Mouse (Mus musculus) liver, embryonic 14.5 days (tissue): Measurements from ENCODE around the gene Fcgr4. TPM values are rescaled to one million over a fixed set of nuclear protein-coding genes. Genes with fewer than 3 reads are reported as not detected.

Experiments
- ATAC-seq: fragments of 200-750 bp; cut with Nextera tagmentation; 2 replicates; pipeline ENCODE4 v1.8.0; 2017; ENCODE audit warnings: moderate number of reproducible peaks, mild to moderate bottlenecking, moderate library complexity; ENCODE audit not compliant: insufficient read depth
- DNase-seq, 3 experiments: peaks; one replicate each; pipeline ENCODE4 v3.0.0-alpha.2; 2012 to 2013; ENCODE audit warnings: low read depth in 3 of 3, low spot score in 3 of 3
- H3K27ac ChIP-seq: fragments of 300-500 bp; sonication (generic); 2 replicates; pipeline ENCODE4 v1.5.1; 2014; ENCODE audit warnings: moderate library complexity, mild to moderate bottlenecking, control low read depth, inconsistent platforms
- H3K27me3 ChIP-seq: fragments of 300-500 bp; sonication (generic); 2 replicates; pipeline ENCODE4 v1.6.1; 2014; ENCODE audit warnings: mild to moderate bottlenecking, low read length, moderate library complexity; ENCODE audit not compliant: control insufficient read depth, insufficient read depth
- H3K36me3 ChIP-seq: fragments of 300-500 bp; sonication (generic); replicated peaks from 2 replicates; pipeline ENCODE4 v1.6.1; 2014; ENCODE audit warnings: low read depth; ENCODE audit not compliant: control insufficient read depth, insufficient read depth
- H3K4me1 ChIP-seq, 2 experiments: fragments of 200-500 bp in 1 of 2; fragments of 300-500 bp in 1 of 2; sonication (generic) in 1 of 2; replicated peaks; 2 replicates each; pipeline ENCODE4 v1.6.1; 2012 to 2014; ENCODE audit warnings: antibody characterized with exemption in 1 of 2, inconsistent platforms in 1 of 2, low read length in 1 of 2; ENCODE audit not compliant: control insufficient read depth in 2 of 2, insufficient read depth in 2 of 2
- H3K4me2 ChIP-seq: fragments of 300-500 bp; sonication (generic); 2 replicates; pipeline ENCODE4 v1.6.1; 2014; ENCODE audit warnings: low read depth, mild to moderate bottlenecking, control low read depth, moderate library complexity
- H3K4me3 ChIP-seq, 2 experiments: fragments of 200-500 bp in 1 of 2; fragments of 300-500 bp in 1 of 2; sonication (generic) in 1 of 2; 2 replicates each; pipeline ENCODE4 v1.5.1; 2012 to 2014; ENCODE audit warnings: low read depth in 2 of 2, low read length in 2 of 2, mild to moderate bottlenecking in 2 of 2, control low read depth in 1 of 2, inconsistent platforms in 1 of 2, moderate library complexity in 1 of 2; ENCODE audit not compliant: insufficient read depth in 1 of 2
- H3K9ac ChIP-seq: fragments of 300-500 bp; sonication (generic); replicated peaks from 2 replicates; pipeline ENCODE4 v1.6.1; 2014; ENCODE audit warnings: mild to moderate bottlenecking, control low read depth, moderate library complexity
- H3K9me3 ChIP-seq: fragments of 300-500 bp; sonication (generic); 2 replicates; pipeline ENCODE4 v1.6.1; 2016; ENCODE audit warnings: low read length, mixed read lengths; ENCODE audit not compliant: control insufficient read depth
- CTCF ChIP-seq: IDR thresholded peaks from 2 replicates; pipeline ENCODE4 v1.5.1; 2016; ENCODE audit warnings: antibody characterized with exemption, low read depth, control low read depth
- EP300 ChIP-seq: IDR thresholded peaks from 2 replicates; pipeline ENCODE4 v1.6.1; 2016; ENCODE audit warnings: antibody characterized with exemption, low read depth
- WGBS: fragments of 180-500 bp; shearing (Covaris S2); extraction: QIAGEN DNeasy Blood & Tissue Kit; methylation state at CpG from one replicate; pipeline ENCODE4 v1.1.7; 2014; ENCODE audit not compliant: insufficient replicate concordance; 5-methylcytosine and 5-hydroxymethylcytosine counted together
- polyA plus RNA-seq, 2 experiments: library from polyadenylated mRNA; depleted of rRNA in 1 of 2; stranded (reverse) in 1 of 2; unstranded in 1 of 2; fragments of >200 nt; fragmentation: Nextera tagmentation in 1 of 2; extraction: Ambion mirVana in 1 of 2; gene quantifications; 2 replicates each; pipeline versions ENCODE4 v1.2.1 to v1.2.3; 2012 to 2014

Gene Fcgr4
- polyA plus RNA-seq, 2 experiments = 1.7 to 2.6 TPM

DNA sequence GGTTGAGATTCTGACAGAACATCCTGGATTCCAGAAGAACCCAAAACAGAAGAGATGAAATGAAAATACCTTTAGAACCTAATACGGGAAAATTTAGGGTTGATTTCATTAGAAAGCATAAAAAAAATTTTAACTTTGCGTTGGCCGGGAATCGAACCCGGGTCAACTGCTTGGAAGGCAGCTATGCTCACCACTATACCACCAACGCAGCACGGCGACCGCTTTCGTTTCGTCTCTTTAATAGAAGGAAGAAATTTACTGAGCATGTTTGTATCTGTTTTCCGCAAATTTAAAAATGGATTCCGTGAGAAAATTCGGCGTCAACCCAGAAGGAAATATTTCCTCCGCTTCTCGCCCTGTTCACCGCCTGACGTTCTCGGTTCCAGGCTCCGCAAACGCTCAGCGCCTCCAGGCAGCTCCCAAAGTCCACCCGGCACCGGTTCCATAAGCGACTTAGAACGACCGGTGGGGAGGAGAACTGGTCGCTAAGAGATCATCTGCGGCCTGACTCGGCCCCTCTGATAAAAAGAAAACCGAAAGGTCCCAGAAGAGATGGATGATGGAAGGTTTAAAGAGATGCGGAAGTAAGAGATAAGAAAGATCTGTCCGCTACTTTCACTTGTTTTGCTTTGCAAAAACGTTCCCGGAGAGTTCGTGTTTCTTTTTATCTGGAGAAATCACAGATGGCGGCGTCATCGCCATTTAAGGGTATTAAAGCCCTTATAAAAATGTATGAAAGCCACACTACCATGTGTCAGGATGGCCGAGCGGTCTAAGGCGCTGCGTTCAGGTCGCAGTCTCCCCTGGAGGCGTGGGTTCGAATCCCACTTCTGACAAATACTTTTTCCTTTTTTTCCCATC is 19.4 kb downstream of the Fcgr4 start:
- ATAC-seq (peak; percentile 72), DNase-seq (peak; percentile 57 to 70 (median 66))
- TF ChIP-seq EP300 (peak; percentile 23; the same call in 1 of the 2 replicates), CTCF (no peak)
- Histone ChIP-seq H3K4me1 (peaks cover 13 to 22% of the 10 kb centered on the region in 2 experiments; a peak in 3 of 4 replicates), H3K27me3 (no peaks in the 10 kb centered on the region), H3K9ac (peak overlapping the region; percentile 70), H3K4me2 (peak overlapping the region; percentile 85), H3K9me3 (no peaks in the 10 kb centered on the region), H3K4me3 (peak overlapping the region; percentile 78 to 79), H3K27ac (peak overlapping the region; percentile 69), H3K36me3 (no peaks in the 10 kb centered on the region)
- under 1% methylated on average over 47 of the region's 47 CpGs for WGBS

DNA sequence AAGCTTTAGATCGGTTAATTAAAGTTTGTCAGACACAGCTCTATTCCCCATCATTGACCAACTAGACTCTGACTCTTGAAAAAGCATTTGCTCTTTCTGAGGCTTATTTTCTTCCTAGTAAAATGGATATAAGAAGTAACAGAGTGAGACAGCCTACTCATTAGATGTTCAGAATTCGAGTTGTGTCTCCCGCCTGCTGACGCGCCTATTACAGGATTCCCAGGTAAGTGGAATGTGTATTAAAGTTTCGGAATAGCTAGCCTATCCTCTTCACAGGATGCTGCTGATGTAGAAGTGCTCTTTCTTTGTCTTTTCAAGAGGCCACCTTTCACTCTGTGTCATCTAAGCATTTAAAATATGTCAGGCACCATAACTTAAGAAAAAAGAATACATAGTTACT is 20.4 kb downstream of the Fcgr4 start:
- ATAC-seq = no peak

DNA sequence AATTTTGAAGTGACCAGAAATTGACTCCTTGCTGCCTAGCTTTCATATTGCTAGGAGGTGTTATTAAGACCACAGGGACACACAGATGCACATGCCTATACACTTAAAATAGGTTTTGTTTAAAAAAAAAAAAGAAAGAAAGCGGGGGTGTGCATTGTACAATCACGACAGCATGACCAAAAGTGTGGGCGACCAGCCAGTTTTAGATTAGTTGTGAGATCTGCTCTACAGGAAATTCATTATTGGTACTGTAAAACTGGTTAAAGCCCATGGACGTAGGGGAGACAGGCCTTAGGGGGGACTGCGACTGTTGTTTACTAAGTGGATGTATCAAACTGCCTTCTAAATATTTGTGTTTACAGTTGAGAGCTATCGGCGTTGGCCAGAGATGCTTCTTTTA is 21.2 kb downstream of the Fcgr4 start:
- Histone ChIP-seq H3K4me1 (peaks cover 5 to 12% of the 10 kb centered on the region in 2 experiments; a peak in 3 of 4 replicates), H3K27ac (no peak overlapping the region), H3K9ac (no peak overlapping the region), H3K9me3 (no peaks in the 10 kb centered on the region), H3K4me2 (no peak overlapping the region), H3K27me3 (no peaks in the 10 kb centered on the region), H3K36me3 (no peaks in the 10 kb centered on the region), H3K4me3 (no peak overlapping the region)
- no peak for TF ChIP-seq CTCF
- no peak for TF ChIP-seq EP300
- ATAC-seq = no peak
- DNase-seq = no peak
- WGBS = 73% methylated on average over 7 of the region's 7 CpGs

More for the DNA sequence above, 20.4 kb downstream of the Fcgr4 start:
- TF ChIP-seq CTCF (no peak), EP300 (no peak)
- Histone ChIP-seq H3K4me3 (no peak overlapping the region), H3K4me2 (peak overlapping the region; percentile 85), H3K27me3 (no peaks in the 10 kb centered on the region), H3K9me3 (no peaks in the 10 kb centered on the region), H3K9ac (no peak overlapping the region), H3K27ac (no peak overlapping the region), H3K36me3 (no peaks in the 10 kb centered on the region), H3K4me1 (peaks cover 10 to 18% of the 10 kb centered on the region in 2 experiments; a peak in 3 of 4 replicates)
- 67% methylated on average over 6 of the region's 6 CpGs for WGBS
- DNase-seq = no peak

DNA sequence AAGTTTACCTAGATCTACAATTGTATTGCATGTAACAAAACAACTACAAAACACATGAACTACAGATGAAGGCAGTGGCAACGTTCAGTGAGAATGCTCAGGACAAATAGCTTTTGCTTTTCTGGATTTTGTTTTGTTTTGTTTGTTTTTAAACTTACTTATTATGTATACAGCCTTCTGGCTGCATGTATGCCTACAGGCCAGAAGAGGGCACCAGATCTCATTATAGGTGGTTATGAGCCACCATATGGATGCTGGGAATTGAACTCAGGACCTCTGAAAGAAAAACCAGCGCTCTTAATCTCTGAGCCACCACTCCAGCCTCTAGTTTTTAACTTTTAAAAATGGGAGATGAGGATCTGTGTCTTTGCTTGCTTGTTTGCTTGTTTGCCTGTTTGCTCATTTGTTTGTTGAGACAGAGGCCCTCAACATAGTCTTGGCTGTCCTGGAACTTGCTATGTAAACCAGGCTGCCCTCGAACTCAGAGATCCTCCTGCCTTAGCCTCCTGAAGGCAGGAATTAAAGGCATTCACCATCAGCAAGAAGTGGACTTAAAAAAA is 25.0 kb downstream of the Fcgr4 start:
- Histone ChIP-seq H3K9me3 (no peaks in the 10 kb centered on the region), H3K27ac (peak overlapping the region; percentile 66), H3K4me1 (0 out of 4 replicates have a peak, but pooled peaks cover 2 to 4% of the 10 kb centered on the region in 2 experiments), H3K4me2 (peak overlapping the region; percentile 73), H3K36me3 (no peaks in the 10 kb centered on the region), H3K4me3 (peak overlapping the region in 1 of 2 experiments; percentile 60; a peak in 2 of 4 replicates), H3K27me3 (no peaks in the 10 kb centered on the region), H3K9ac (peak overlapping the region; percentile 40; the same call in 1 of the 2 replicates)
- WGBS = 68% methylated on average over 3 of the region's 3 CpGs
- TF ChIP-seq EP300 (no peak), CTCF (peak; percentile 45)
- no peak for DNase-seq
- no peak for ATAC-seq
